Mouse (Mus musculus) liver, embryonic 15.5 days (tissue): Measurements from ENCODE around the gene Tnfrsf1a. TPM values are rescaled to one million over a fixed set of nuclear protein-coding genes. Genes with fewer than 3 reads are reported as not detected.

ENCODE experiments used
- ATAC-seq: fragments of 200-750 bp; cut with Nextera tagmentation; 2 replicates; pipeline ENCODE4 v1.8.0; 2017; ENCODE audit warnings: moderate number of reproducible peaks, mild to moderate bottlenecking, moderate library complexity; ENCODE audit not compliant: insufficient read depth
- H3K27ac ChIP-seq: fragments of 300-500 bp; sonication (generic); replicated peaks from 2 replicates; pipeline ENCODE4 v1.5.1; 2015; ENCODE audit warnings: mild to moderate bottlenecking, inconsistent platforms
- H3K27me3 ChIP-seq: fragments of 300-500 bp; sonication (generic); 2 replicates; pipeline ENCODE4 v1.6.1; 2015; ENCODE audit warnings: mild to moderate bottlenecking, inconsistent platforms
- H3K36me3 ChIP-seq: fragments of 300-500 bp; sonication (generic); replicated peaks from 2 replicates; pipeline ENCODE4 v1.6.1; 2015; ENCODE audit warnings: moderate library complexity, mild to moderate bottlenecking, inconsistent platforms
- H3K4me1 ChIP-seq: fragments of 300-500 bp; sonication (generic); replicated peaks from 2 replicates; pipeline ENCODE4 v1.6.1; 2015; ENCODE audit warnings: inconsistent platforms
- H3K4me2 ChIP-seq: fragments of 300-500 bp; sonication (generic); 2 replicates; pipeline ENCODE4 v1.6.1; 2015; ENCODE audit warnings: moderate library complexity, mild to moderate bottlenecking, inconsistent platforms
- H3K4me3 ChIP-seq: fragments of 300-500 bp; sonication (generic); replicated peaks from 2 replicates; pipeline ENCODE4 v1.5.1; 2015; ENCODE audit warnings: mild to moderate bottlenecking, inconsistent platforms
- H3K9ac ChIP-seq: fragments of 300-500 bp; sonication (generic); 2 replicates; pipeline ENCODE4 v1.6.1; 2015; ENCODE audit warnings: moderate library complexity, mild to moderate bottlenecking, inconsistent platforms
- H3K9me3 ChIP-seq: fragments of 300-500 bp; sonication (generic); replicated peaks from 2 replicates; pipeline ENCODE4 v1.6.1; 2016; ENCODE audit warnings: inconsistent platforms
- WGBS: fragments of 180-500 bp; shearing (Covaris S2); methylation state at CpG from one replicate; pipeline ENCODE4 v1.1.7; 2015; ENCODE audit warnings: mixed read lengths; ENCODE audit not compliant: insufficient replicate concordance; 5-methylcytosine and 5-hydroxymethylcytosine counted together
- polyA plus RNA-seq: library from polyadenylated mRNA; unstranded; fragments of >200 nt; fragmentation: Nextera tagmentation; extraction: Ambion mirVana; gene quantifications from 2 replicates; pipeline ENCODE4 v1.2.1, GENCODE M21; 2015

The Tnfrsf1a gene
- polyA plus RNA-seq, 1 experiment from 2014 or later = 29.4 TPM

DNA sequence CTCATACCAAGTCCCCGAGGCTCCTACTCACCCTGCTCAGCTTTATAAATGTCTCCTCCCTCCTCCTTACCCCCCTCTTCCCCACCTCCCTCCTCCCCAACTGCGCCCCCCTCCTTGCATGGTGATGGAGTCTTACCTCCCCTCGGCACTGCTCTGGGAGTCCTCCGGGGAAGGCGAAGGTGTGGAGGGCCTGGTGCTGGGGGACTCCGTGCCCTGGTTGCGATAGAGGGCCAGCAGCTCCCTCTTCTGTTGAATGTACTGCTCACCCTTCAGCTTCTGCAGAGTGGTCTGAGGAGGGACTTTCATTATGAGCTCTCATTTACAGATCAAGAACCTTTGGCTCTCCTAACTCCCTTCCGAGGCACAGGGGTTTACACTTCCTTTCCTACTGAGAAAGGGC is 15.3 kb downstream of the Tnfrsf1a start:
- Histone ChIP-seq H3K9ac (no peak overlapping the region), H3K27me3 (no peaks in the 10 kb centered on the region), H3K9me3 (no peaks in the 10 kb centered on the region), H3K4me1 (peaks cover 17% of the 10 kb centered on the region), H3K27ac (no peak overlapping the region), H3K4me3 (no peak overlapping the region), H3K36me3 (peaks cover 28% of the 10 kb centered on the region), H3K4me2 (peak overlapping the region; percentile 27; the same call in 1 of the 2 replicates)
- WGBS = 10% methylated on average over 8 of the region's 8 CpGs
- ATAC-seq = no peak

DNA sequence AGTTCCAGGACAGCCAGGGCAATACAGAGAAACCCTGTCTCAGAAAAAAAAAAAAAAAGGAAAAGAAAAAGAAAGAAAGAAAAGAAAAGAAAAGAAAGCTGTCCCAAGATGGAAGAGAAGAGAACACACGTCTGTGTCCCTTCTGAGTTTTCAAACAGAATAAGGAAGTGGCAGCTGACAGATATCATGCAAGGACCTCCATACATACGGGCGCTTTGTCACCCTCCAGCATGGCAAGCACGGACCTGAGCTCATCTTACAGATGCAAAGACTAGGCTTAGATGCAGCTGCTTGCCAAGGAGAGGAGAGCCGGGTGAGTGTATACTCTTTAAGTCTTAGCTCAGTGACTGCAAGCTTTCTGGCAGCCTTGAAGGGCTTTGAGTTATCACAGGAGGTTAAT is 16.4 kb downstream of the Tnfrsf1a start:
- ATAC-seq = no peak

DNA sequence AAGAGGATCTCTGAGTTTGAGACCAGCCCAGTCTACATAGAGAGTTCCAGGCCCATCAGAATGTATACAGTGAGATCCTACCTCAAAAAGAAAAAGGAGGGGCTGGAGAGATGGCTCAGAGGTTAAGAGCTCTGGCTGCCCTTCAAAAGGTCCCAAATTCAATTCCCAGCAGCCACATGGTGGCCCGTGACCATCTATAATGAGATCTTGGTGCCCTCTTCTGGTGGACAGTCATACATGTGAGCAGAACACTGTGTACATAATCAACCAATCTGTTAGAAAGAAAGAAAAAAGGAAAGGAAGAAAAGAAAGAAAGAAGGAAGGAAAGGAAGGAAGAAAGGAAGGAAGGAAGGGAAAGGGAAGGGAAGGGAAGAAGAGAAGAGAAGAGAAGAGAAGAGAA is 17.0 kb downstream of the Tnfrsf1a start:
- no peaks in the 10 kb centered on the region for H3K27me3 ChIP-seq
- H3K27ac ChIP-seq = no peak overlapping the region
- H3K9me3 ChIP-seq = no peaks in the 10 kb centered on the region
- no peak for ATAC-seq
- H3K4me2 ChIP-seq = no peak overlapping the region
- H3K4me3 ChIP-seq = no peak overlapping the region
- WGBS = 45% methylated on average over 1 of the region's 1 CpGs
- H3K4me1 ChIP-seq = peaks cover 17% of the 10 kb centered on the region
- H3K9ac ChIP-seq = no peak overlapping the region
- H3K36me3 ChIP-seq = peaks cover 13% of the 10 kb centered on the region

More for the DNA sequence above, 16.4 kb downstream of the Tnfrsf1a start:
- H3K27ac ChIP-seq = no peak overlapping the region
- no peak overlapping the region for H3K4me3 ChIP-seq
- no peaks in the 10 kb centered on the region for H3K9me3 ChIP-seq
- peaks cover 19% of the 10 kb centered on the region for H3K36me3 ChIP-seq
- H3K4me1 ChIP-seq = peaks cover 17% of the 10 kb centered on the region
- no peaks in the 10 kb centered on the region for H3K27me3 ChIP-seq
- no peak overlapping the region for H3K4me2 ChIP-seq
- H3K9ac ChIP-seq = no peak overlapping the region
- 52% methylated on average over 5 of the region's 5 CpGs for WGBS

DNA sequence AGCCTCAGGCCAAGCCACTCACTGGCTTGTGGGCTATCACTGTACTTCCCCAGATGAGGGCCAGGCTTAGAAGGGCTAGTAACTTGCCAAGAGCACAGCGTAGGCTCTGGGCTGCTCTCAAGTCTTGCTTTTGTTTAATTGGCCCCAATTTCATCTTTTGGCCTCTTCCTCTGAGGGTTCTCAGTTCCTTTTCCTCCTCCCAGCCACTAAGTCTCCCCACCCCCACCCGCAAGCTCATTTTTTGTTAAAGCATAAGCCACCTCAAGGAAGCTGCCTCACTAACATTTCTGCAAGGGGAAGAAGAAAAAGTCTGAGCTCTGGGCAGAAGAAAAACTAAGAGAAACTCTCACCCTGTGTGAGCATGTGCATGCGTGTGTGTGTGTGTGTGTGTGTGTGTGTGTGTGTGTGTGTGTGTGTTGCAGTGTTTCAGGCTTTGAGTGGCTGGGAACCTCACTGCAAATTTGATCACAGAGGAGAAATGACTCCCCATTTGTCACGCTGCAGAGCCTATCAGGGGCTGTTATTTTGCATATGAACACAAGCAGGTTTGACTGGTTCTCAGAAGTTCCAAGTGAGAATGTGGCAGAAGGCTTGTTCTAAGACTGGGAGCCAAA is 18.7 kb downstream of the Tnfrsf1a start:
- Histone ChIP-seq H3K27ac (peak overlapping the region; percentile 54), H3K4me1 (peaks cover 12% of the 10 kb centered on the region), H3K27me3 (no peaks in the 10 kb centered on the region), H3K4me2 (no peak overlapping the region), H3K36me3 (no peaks in the 10 kb centered on the region), H3K9me3 (no peaks in the 10 kb centered on the region), H3K9ac (no peak overlapping the region), H3K4me3 (no peak overlapping the region)
- 16% methylated on average over 4 of the region's 4 CpGs for WGBS
- ATAC-seq = no peak

DNA sequence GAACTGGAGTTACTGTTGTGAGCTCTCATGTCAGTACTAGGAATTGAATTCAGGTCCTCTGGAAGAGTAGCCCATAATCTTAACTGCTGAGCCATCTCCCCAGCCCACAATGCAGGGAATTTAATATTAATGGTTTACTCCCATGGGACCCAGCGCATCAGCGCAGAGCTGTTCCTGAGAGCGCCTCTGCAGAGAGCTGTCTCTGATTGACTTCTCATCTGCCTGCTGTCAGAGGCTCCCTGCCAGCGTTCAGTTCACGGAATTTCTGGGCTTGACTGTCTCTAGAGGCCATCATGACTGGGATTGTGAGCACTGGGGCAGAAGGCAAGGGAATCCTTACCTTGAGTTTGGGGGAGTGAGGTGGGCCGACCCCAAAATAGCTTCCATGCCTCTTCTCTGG is 27.9 kb downstream of the Tnfrsf1a start:
- no peaks in the 10 kb centered on the region for H3K36me3 ChIP-seq
- 64% methylated on average over 6 of the region's 6 CpGs for WGBS
- H3K4me2 ChIP-seq = no peak overlapping the region

DNA sequence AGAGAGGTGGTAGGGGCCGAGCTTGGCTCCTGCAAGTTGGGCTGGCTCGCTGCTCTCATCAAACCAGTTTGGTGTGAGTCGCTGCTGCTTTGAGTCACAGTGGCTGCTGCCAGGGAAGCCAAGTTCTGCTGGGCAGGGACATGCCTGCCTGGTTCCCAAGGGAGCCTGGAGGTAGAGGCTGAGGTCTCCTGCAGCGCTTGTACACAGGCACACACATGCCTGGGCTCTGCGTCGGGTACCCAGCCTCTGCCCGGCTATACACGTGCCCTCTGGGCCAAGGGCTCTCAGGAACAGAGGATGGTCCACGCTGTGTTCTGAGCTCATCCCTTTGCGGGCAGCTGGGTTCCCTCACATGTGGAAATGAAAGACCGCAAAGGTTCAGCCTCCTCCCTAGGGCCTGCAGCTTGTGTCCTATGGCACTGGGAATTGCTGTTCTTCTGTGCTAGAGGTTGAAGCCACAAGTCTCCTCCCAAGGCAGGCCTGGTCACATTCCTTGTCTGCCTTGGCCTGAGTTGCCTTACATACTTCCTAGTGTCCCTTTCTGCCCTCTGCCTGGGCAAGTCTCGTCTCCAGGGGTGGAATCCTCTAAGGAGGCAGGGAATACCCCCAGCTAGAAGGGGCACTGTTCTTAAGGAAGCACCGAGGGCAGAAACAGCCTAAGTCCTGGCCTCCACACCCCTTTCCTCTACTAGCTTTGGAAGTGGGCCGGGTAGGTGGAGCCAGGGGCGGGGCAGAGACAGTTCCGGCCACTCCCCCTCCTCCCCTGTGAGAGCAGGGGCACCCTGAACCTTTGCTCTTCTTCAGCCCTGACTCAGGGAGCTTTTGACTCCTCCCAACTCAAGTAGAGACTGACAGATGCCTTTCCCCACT is 28.7 kb downstream of the Tnfrsf1a start:
- H3K4me1 ChIP-seq = peaks cover 16% of the 10 kb centered on the region
- ATAC-seq = no peak
- 40% methylated on average over 16 of the region's 16 CpGs for WGBS
- H3K36me3 ChIP-seq = no peaks in the 10 kb centered on the region
- no peak overlapping the region for H3K9ac ChIP-seq
- peak overlapping the region; percentile 37 for H3K4me2 ChIP-seq
- H3K4me3 ChIP-seq = no peak overlapping the region
- no peaks in the 10 kb centered on the region for H3K9me3 ChIP-seq
- peaks cover 51% of the 10 kb centered on the region for H3K27me3 ChIP-seq
- H3K27ac ChIP-seq = no peak overlapping the region

More for the DNA sequence above, 27.9 kb downstream of the Tnfrsf1a start:
- no peaks in the 10 kb centered on the region for H3K9me3 ChIP-seq
- H3K4me3 ChIP-seq = no peak overlapping the region
- ATAC-seq = no peak
- H3K27me3 ChIP-seq = peaks cover 45% of the 10 kb centered on the region
- H3K4me1 ChIP-seq = peaks cover 16% of the 10 kb centered on the region
- H3K27ac ChIP-seq = no peak overlapping the region
- H3K9ac ChIP-seq = no peak overlapping the region

DNA sequence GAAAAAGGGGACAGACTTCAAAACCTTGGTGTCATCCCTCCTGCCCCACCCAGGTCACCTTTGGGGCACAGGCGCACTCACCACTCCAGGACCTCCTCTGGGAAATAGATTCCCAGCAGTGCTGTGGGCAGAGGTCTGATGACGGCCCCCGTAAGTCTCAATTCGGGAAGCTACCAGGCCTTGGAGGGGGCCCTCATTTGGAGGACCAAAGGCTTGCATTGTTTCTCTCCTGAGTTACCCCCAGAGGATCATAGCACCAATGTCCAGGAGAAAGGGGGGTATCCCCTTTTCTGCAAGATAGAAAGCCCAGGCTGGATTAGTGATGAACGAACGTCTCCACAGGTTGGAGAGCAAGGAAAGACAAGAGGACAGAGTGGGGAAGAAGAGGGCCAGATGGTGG is 29.5 kb downstream of the Tnfrsf1a start:
- ATAC-seq = no peak
- Histone ChIP-seq H3K27me3 (peaks cover 51% of the 10 kb centered on the region), H3K4me3 (no peak overlapping the region), H3K9me3 (no peaks in the 10 kb centered on the region), H3K27ac (no peak overlapping the region), H3K4me1 (peaks cover 16% of the 10 kb centered on the region), H3K4me2 (peak overlapping the region; percentile 37; the same call in 1 of the 2 replicates), H3K36me3 (no peaks in the 10 kb centered on the region), H3K9ac (no peak overlapping the region)
- 19% methylated on average over 6 of the region's 6 CpGs for WGBS

DNA sequence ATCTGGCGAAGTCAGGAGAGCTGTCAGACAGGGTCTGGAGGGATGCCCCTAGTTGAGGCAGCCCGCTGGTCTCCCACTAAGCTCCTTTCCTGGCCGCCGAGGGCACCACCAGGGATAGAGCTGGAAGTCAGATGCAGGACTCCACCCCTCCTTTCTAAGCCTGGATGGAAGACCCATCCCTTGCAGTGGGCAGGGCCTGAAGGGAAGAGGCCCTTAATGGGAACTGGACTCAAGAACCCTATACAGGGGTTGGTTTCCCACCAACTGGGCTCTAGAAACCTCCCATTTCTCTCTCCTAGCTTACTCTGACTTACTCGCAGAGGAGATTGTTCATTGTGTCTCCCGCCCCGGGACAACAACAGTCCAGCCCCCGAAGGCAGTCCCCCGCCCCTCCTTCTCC is 30.6 kb downstream of the Tnfrsf1a start:
- H3K9ac ChIP-seq = no peak overlapping the region
- peak overlapping the region; percentile 54 for H3K4me2 ChIP-seq
- WGBS = 15% methylated on average over 9 of the region's 9 CpGs
- no peak for ATAC-seq
- no peak overlapping the region for H3K27ac ChIP-seq
- peak overlapping the region; percentile 45 for H3K4me3 ChIP-seq
- peaks cover 16% of the 10 kb centered on the region for H3K4me1 ChIP-seq
- H3K9me3 ChIP-seq = no peaks in the 10 kb centered on the region
- peaks cover 51% of the 10 kb centered on the region for H3K27me3 ChIP-seq
- H3K36me3 ChIP-seq = no peaks in the 10 kb centered on the region

DNA sequence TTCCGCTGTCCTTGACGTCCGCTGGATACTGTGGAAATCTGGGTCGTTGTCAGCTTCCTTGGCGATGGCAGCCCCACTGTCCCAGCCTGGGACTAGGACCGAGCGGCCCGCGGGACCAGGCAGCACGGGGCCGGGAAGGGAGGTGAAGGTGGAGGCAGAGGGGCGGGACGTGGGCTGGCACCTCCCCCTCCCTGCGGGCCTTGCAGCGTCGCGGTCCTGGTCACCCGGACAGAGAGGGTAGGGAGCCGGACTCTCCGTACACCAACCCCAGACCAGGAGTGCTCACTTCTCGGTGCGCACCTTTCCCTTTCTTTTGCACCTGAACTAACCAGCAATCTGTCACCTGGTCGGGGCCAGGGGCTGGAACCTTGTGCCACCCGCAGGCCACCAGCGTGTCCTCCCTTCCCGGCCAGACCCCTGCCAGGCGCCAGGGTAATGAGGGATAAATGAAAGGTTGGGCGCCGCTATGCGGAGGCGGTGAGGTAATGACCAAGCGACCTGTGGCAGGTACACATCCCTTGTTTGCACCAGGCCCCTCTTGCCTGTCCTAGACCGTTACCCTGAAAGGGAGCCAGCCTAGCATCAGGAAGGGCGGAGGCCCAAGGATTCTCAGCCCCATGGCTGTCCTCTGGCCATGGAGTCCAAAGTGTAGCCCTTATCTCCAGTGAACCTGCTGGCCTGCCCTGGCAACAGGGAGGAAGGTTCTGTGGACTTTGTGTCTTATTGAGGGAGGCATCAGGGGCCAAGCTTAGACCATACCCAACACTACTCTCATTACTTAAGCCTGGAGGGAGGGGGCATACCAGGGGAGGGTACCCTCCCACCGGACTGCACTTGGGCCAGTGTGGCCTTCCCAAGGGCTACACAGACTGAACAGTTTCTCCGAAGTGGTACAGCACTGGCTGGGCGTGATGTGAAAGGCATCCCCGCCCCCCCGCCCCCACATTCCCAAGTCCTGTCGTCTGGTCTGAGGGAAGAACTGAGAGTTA is 31.5 kb downstream of the Tnfrsf1a start, which contains the start of gene Plekhg6:
Plekhg6 (minus strand) TSS at position 422 of the 989 bp plus-strand sequence.
- Histone ChIP-seq H3K9ac (no peak within 1 kb of the TSS), H3K4me2 (peak within 1 kb of the TSS; percentile 54), H3K4me3 (peak within 1 kb of the TSS; percentile 45), H3K36me3 (no peaks in the 10 kb centered on the region), H3K4me1 (peaks cover 22% of the 10 kb centered on the region), H3K9me3 (no peaks in the 10 kb centered on the region), H3K27me3 (peaks cover 51% of the 10 kb centered on the region), H3K27ac (peak within 1 kb of the TSS; percentile 42; the same call in 1 of the 2 replicates)
- 10% methylated on average over 40 of the region's 40 CpGs for WGBS
- peak; percentile 63 for ATAC-seq

DNA sequence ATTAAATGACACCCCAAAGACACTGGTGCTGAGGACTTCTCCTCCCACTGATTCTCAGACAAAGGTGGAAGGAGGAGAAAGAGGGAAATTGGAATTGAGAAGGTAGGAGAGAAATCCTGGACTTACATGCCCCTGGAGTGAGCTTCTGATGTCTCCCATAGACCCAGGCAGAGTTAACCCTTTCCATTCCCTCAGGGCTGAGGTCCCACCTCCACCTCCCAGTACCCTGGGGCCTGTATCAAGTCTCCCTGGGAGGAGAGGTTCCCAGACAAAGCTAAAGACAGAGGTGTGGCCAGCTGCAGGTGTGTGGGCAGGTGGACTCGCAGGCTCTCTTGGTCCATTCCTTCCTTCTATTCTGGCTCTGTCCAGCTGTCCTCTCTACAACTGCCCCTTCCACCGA is 32.9 kb downstream of the Tnfrsf1a start:
- Histone ChIP-seq H3K9me3 (no peaks in the 10 kb centered on the region), H3K4me3 (no peak overlapping the region), H3K4me2 (no peak overlapping the region), H3K36me3 (no peaks in the 10 kb centered on the region), H3K27me3 (peaks cover 51% of the 10 kb centered on the region), H3K4me1 (peaks cover 30% of the 10 kb centered on the region), H3K27ac (no peak overlapping the region), H3K9ac (no peak overlapping the region)
- 57% methylated on average over 2 of the region's 2 CpGs for WGBS
- no peak for ATAC-seq
